Mouse (Mus musculus): ENCODE measurements around the gene 1810009A15Rik. TPM values are rescaled to one million over a fixed set of nuclear protein-coding genes. Genes with fewer than 3 reads are reported as not detected.
"Not testable (repeated sequence)": the region's sequence is repeated elsewhere in the genome, so short reads cannot be mapped to it uniquely, and the experiment has no call there.

1810009A15Rik gene
- polyA plus RNA-seq, 1 experiment from 2014 or later: 40.2 TPM

DNA sequence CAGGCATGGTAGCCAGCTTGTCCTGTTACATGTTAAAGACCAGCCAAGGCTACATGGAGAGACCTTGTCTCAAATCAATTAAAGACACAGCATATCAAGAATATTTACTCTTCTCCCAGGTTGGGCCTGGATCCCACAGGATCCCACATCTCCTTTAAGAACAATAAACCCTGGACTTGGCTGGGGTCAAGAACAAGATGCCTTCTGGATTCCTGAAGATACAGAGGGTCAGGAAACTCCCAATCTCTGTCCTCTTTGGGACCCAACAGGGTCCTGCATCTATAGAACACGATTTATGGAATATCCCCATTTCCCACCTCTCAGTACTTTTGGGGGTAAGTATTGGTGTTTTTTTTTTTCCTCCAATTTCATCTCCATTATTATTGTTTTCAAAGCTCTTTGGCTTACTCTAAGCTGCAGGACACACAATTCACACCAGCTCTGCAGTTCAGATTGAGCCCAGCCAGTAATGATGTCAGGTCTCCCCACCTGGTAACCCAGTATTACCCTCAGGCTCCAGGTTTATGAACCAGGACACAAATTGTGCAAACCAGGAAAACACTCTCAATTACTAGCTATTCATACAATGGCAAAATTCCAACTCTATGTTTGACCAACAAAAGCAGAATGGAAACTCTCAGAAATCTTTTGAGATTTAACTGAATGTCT lies 1.6 kb upstream of the 1810009A15Rik start:
- Histone ChIP-seq H3K9ac (no peak overlapping the region), H3K9me3 (no peaks in the 10 kb centered on the region), H3K4me2 (0 out of 2 replicates have a peak overlapping the region, but pooled peaks have one; percentile 79), H3K27me3 (replicated peaks) (no peaks in the 10 kb centered on the region), H3K4me3 (no peak overlapping the region), H3K4me1 (peaks cover 15% of the 10 kb centered on the region), H3K36me3 (replicated peaks) (0 out of 2 replicates have a peak, but pooled peaks cover 6% of the 10 kb centered on the region), H3K27ac (no peak overlapping the region)
- WGBS: 47% methylated on average over 1 of the region's 1 CpGs
- no peak for ATAC-seq (replicated peaks)

GRCm38 (mm10) chr19:8887585-8888463 lies 829 bp upstream of the 1810009A15Rik start:
- ATAC-seq (replicated peaks): no peak
- WGBS: 14% methylated on average over 19 of the region's 19 CpGs

GRCm38 (mm10) chr19:8892829-8893766 lies 4.4 kb downstream of the 1810009A15Rik start, which contains the start of gene Ints5:
Gene Ints5, plus strand, starts transcription at chr19:8893005.
- peak; percentile 48 for ATAC-seq (replicated peaks)

More at GRCm38 (mm10) chr19:8887585-8888463, 829 bp upstream of the 1810009A15Rik start:
- Histone ChIP-seq H3K9ac (peak overlapping the region; percentile 61), H3K9me3 (no peaks in the 10 kb centered on the region), H3K4me2 (peak overlapping the region; percentile 79), H3K36me3 (replicated peaks) (0 out of 2 replicates have a peak, but pooled peaks cover 6% of the 10 kb centered on the region), H3K4me3 (peak overlapping the region; percentile 65), H3K27me3 (replicated peaks) (no peaks in the 10 kb centered on the region), H3K27ac (peak overlapping the region; percentile 85), H3K4me1 (peaks cover 20% of the 10 kb centered on the region)

GRCm38 (mm10) chr19:8895397-8895960 lies 6.8 kb downstream of the 1810009A15Rik start:
- Histone ChIP-seq H3K9ac (no peak overlapping the region), H3K4me2 (no peak overlapping the region), H3K4me3 (no peak overlapping the region), H3K27me3 (replicated peaks) (no peaks in the 10 kb centered on the region), H3K36me3 (replicated peaks) (0 out of 2 replicates have a peak, but pooled peaks cover 9% of the 10 kb centered on the region), H3K27ac (no peak overlapping the region), H3K4me1 (peaks cover 45% of the 10 kb centered on the region), H3K9me3 (no peaks in the 10 kb centered on the region)
- ATAC-seq (replicated peaks): no peak
- 90% methylated on average over 9 of the region's 9 CpGs for WGBS

More at GRCm38 (mm10) chr19:8892829-8893766, 4.4 kb downstream of the 1810009A15Rik start, which contains the start of gene Ints5:
- peak within 1 kb of the TSS; percentile 96 for H3K9ac ChIP-seq
- no peaks in the 10 kb centered on the region for H3K27me3 ChIP-seq (replicated peaks)
- peak within 1 kb of the TSS; percentile 91 for H3K27ac ChIP-seq
- H3K4me1 ChIP-seq: peaks cover 37% of the 10 kb centered on the region
- H3K4me3 ChIP-seq: peak within 1 kb of the TSS; percentile 93
- 0 out of 2 replicates have a peak, but pooled peaks cover 13% of the 10 kb centered on the region for H3K36me3 ChIP-seq (replicated peaks)
- H3K9me3 ChIP-seq: no peaks in the 10 kb centered on the region
- H3K4me2 ChIP-seq: peak within 1 kb of the TSS; percentile 96
- 2% methylated on average over 54 of the region's 54 CpGs for WGBS

DNA sequence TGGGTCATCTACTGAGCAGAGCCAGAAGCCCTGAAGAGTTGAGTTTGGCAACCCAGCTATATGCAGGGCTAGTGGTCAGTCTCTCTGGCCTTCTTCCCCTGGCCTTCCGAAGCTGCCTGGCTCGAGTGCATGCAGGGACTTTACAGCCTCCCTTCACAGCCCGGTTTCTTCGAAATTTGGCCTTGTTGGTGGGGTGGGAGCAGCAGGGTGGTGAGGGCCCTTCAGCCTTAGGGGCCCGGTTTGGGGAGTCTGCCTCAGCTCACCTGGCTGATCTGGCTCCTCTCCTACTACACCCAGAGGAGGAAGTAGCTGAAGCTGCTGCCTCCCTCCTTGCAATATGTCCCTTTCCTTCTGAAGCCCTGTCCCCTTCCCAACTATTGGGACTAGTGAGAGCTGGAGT lies 7.6 kb downstream of the 1810009A15Rik start:
- not testable (repeated sequence) for H3K36me3 ChIP-seq (replicated peaks); H3K9me3 ChIP-seq; ATAC-seq (replicated peaks); H3K4me3 ChIP-seq; H3K4me2 ChIP-seq; H3K27ac ChIP-seq; H3K9ac ChIP-seq; H3K27me3 ChIP-seq (replicated peaks)
- 93% methylated on average over 5 of the region's 5 CpGs for WGBS
- peaks cover 45% of the 10 kb centered on the region for H3K4me1 ChIP-seq

- 20% methylated on average over 21 of the region's 21 CpGs for WGBS
- peak; percentile 64 for ATAC-seq (replicated peaks)
- H3K4me3 ChIP-seq: peak overlapping the region; percentile 62
- H3K9ac ChIP-seq: peak overlapping the region; percentile 38
- H3K4me1 ChIP-seq: peaks cover 45% of the 10 kb centered on the region
- peak overlapping the region; percentile 77 for H3K27ac ChIP-seq
- not testable (repeated sequence) for H3K9me3 ChIP-seq; H3K27me3 ChIP-seq (replicated peaks); H3K36me3 ChIP-seq (replicated peaks)
- peak overlapping the region; percentile 78 for H3K4me2 ChIP-seq
Observed at GRCm38 (mm10) chr19:8897211-8897864, 8.7 kb downstream of the 1810009A15Rik start.

DNA sequence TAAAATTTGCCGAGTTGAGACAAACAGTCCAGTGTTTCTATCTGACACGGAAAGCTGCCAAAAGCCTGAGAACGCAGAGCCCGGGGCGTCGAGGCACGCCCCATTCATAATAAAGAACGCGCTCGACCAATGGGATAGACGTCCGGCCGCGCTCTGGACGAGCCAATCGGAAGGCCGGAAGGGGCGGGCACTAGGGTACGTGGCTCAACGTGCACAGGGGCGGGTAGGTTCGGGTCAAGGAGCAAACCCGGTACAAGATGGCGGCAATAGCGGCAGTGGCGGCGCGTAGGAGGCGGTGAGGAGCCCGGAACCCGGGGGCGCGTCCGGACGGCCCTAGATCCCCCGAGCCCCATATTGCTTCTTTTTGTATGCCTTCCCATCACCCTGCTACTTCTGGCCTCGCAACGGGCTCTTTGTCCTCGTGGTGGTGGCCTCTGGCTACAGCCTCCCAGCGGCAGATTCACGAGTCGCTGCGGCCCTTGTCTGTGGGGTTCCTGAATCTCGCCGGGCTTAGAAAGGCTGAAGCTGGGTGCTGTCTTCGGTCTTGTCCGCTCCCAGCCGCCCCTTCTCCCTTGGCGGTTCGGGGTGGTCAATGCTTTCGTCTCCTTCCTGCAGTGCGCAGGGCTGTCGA lies 9.3 kb downstream of the 1810009A15Rik start, which contains the start of gene Ganab:
Ganab (plus strand) TSS at position 207 of the 631 bp plus-strand sequence.
- peak; percentile 99 for ATAC-seq (replicated peaks)
- peak within 1 kb of the TSS; percentile 78 for H3K4me2 ChIP-seq
- peak within 1 kb of the TSS; percentile 83 for H3K27ac ChIP-seq
- H3K27me3 ChIP-seq (replicated peaks): no peaks in the 10 kb centered on the region
- peaks cover 15% of the 10 kb centered on the region for H3K36me3 ChIP-seq (replicated peaks)
- WGBS: under 1% methylated on average over 53 of the region's 53 CpGs
- H3K9me3 ChIP-seq: no peaks in the 10 kb centered on the region
- peak within 1 kb of the TSS; percentile 80 for H3K9ac ChIP-seq
- peak within 1 kb of the TSS; percentile 62 for H3K4me3 ChIP-seq
- H3K4me1 ChIP-seq: peaks cover 41% of the 10 kb centered on the region

- peak overlapping the region; percentile 78 for H3K4me2 ChIP-seq
- 13% methylated on average over 13 of the region's 13 CpGs for WGBS
- H3K9me3 ChIP-seq: no peaks in the 10 kb centered on the region
- H3K9ac ChIP-seq: peak overlapping the region; percentile 80
- ATAC-seq (replicated peaks): no peak
- peaks cover 37% of the 10 kb centered on the region for H3K4me1 ChIP-seq
- H3K36me3 ChIP-seq (replicated peaks): peaks cover 20% of the 10 kb centered on the region
- peak overlapping the region; percentile 83 for H3K27ac ChIP-seq
- H3K4me3 ChIP-seq: peak overlapping the region; percentile 62
- H3K27me3 ChIP-seq (replicated peaks): no peaks in the 10 kb centered on the region
Observed at GRCm38 (mm10) chr19:8898576-8898975, 9.9 kb downstream of the 1810009A15Rik start.

- ATAC-seq (replicated peaks): no peak
- 65% methylated on average over 3 of the region's 3 CpGs for WGBS
- H3K27me3 ChIP-seq (replicated peaks): no peaks in the 10 kb centered on the region
Observed at GRCm38 (mm10) chr19:8899079-8899478, 10.4 kb downstream of the 1810009A15Rik start.

DNA sequence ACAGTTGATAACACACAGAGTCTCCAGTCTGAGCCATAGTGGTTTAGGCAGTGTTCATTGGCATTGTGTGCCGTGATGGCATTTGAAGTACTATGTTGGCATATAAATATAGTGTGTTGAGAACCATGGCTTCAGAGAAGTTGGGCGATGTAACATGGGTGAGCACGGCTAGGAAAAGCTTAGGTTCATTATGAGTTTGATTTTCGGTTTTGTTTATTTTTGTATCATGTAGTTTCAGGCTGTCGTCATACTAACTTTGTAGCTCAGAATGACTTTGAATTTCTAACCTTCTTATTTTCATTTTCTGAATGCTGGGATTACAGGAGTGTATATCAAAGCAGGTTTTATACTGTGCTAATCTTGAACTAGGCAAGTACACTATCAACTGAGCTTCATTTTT lies 14.8 kb downstream of the 1810009A15Rik start:
- Histone ChIP-seq H3K36me3 (replicated peaks) (peaks cover 58% of the 10 kb centered on the region), H3K4me2 (no peak overlapping the region), H3K9ac (no peak overlapping the region), H3K4me1 (peaks cover 17% of the 10 kb centered on the region), H3K27me3 (replicated peaks) (no peaks in the 10 kb centered on the region), H3K27ac (no peak overlapping the region), H3K4me3 (no peak overlapping the region), H3K9me3 (no peaks in the 10 kb centered on the region)
- WGBS: 97% methylated on average over 5 of the region's 5 CpGs
- ATAC-seq (replicated peaks): no peak

More at GRCm38 (mm10) chr19:8899079-8899478, 10.4 kb downstream of the 1810009A15Rik start:
- Histone ChIP-seq H3K9ac (peak overlapping the region; percentile 80), H3K36me3 (replicated peaks) (peaks cover 24% of the 10 kb centered on the region), H3K4me1 (peaks cover 32% of the 10 kb centered on the region), H3K4me3 (peak overlapping the region; percentile 62), H3K9me3 (no peaks in the 10 kb centered on the region), H3K27ac (no peak overlapping the region), H3K4me2 (peak overlapping the region; percentile 78)

Measured in midbrain, embryonic 15.5 days (tissue).